Mouse (Mus musculus): ENCODE measurements around the gene Camta2.

GRCm38 (mm10) chr11:70700613-70701012 lies 12.7 kb upstream of the Camta2 start:
- no peak for TF ChIP-seq ZC3H11A (IDR thresholded peaks at IDR 0.05; ENCODE audit: borderline replicate concordance, low read depth, low read length)
- TF ChIP-seq ZNF384 (IDR thresholded peaks at IDR 0.05; ENCODE audit: low read depth, low read length) = no peak
- TF ChIP-seq CHD2 (IDR thresholded peaks at IDR 0.05; ENCODE audit: low read depth, low read length) = no peak
- TF ChIP-seq HCFC1 (IDR thresholded peaks at IDR 0.05; ENCODE audit: borderline replicate concordance, insufficient read depth, low read length) = peak; percentile 47; the same call in 1 of the 2 replicates
